Mouse (Mus musculus) neural tube, embryonic 15.5 days (tissue): ENCODE results near the gene Ngp. TPM values are rescaled to one million over a fixed set of nuclear protein-coding genes. Genes with fewer than 3 reads are reported as not detected.

ENCODE experiments used
- ATAC-seq: fragments of 200-750 bp; cut with Nextera tagmentation; 2 replicates; pipeline ENCODE4 v1.8.0; 2017; ENCODE audit warnings: mild to moderate bottlenecking, moderate TSS enrichment, moderate library complexity; ENCODE audit not compliant: low FRiP score
- H3K27ac ChIP-seq: fragments of 300-500 bp; sonication (generic); replicated peaks from 2 replicates; pipeline ENCODE4 v1.5.1; 2015; ENCODE audit warnings: mild to moderate bottlenecking, inconsistent platforms
- H3K27me3 ChIP-seq: fragments of 300-500 bp; sonication (generic); replicated peaks from 2 replicates; pipeline ENCODE4 v1.6.1; 2015; ENCODE audit warnings: inconsistent platforms
- H3K36me3 ChIP-seq: fragments of 300-500 bp; sonication (generic); 2 replicates; pipeline ENCODE4 v1.6.1; 2015; ENCODE audit warnings: inconsistent platforms
- H3K4me1 ChIP-seq: fragments of 300-500 bp; sonication (generic); 2 replicates; pipeline ENCODE4 v1.6.1; 2015; ENCODE audit warnings: inconsistent platforms
- H3K4me2 ChIP-seq: fragments of 300-500 bp; sonication (generic); 2 replicates; pipeline ENCODE4 v1.6.1; 2015; ENCODE audit warnings: inconsistent platforms, mild to moderate bottlenecking, moderate library complexity
- H3K4me3 ChIP-seq: fragments of 300-500 bp; sonication (generic); replicated peaks from 2 replicates; pipeline ENCODE4 v1.5.1; 2015; ENCODE audit warnings: mild to moderate bottlenecking, inconsistent platforms
- H3K9ac ChIP-seq: fragments of 300-500 bp; sonication (generic); replicated peaks from 2 replicates; pipeline ENCODE4 v1.6.1; 2015; ENCODE audit warnings: mild to moderate bottlenecking, inconsistent platforms
- H3K9me3 ChIP-seq: fragments of 300-500 bp; sonication (generic); replicated peaks from 2 replicates; pipeline ENCODE4 v1.6.1; 2016; ENCODE audit warnings: inconsistent platforms
- WGBS: fragments of 180-500 bp; shearing (Covaris S2); methylation state at CpG from one replicate; pipeline ENCODE4 v1.1.7; 2015; ENCODE audit warnings: mixed read lengths; 5-methylcytosine and 5-hydroxymethylcytosine counted together
- polyA plus RNA-seq: library from polyadenylated mRNA; unstranded; fragments of >200 nt; fragmentation: Nextera tagmentation; extraction: Ambion mirVana; gene quantifications from 2 replicates; pipeline ENCODE4 v1.2.1, GENCODE M21; 2015

The Ngp gene
- polyA plus RNA-seq, 1 experiment from 2014 or later, result 1.9 TPM

DNA sequence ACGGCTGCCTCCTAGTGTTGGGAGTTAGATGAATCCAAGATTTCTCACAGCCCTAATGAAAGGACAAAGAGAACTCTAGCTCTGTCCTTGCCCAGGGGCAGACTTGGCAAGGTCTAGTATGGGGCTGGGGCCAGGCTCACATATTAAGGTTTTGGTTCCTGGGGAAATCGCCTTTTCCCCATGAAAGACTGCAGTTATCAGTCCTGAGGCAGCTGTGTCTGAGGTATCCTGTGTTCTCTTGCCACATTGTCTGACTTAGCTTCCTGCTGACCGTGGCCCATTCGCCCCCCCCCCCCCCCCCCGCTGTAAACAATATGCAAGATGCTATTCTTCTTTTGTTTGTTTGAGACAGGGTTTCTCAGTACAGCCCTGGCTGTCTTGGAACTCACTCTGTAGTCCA, 20.5 kb downstream of the Ngp start:
- Histone ChIP-seq H3K36me3 (peaks cover 35% of the 10 kb centered on the region), H3K4me3 (no peak overlapping the region), H3K9ac (no peak overlapping the region), H3K4me1 (no peaks in the 10 kb centered on the region), H3K27ac (no peak overlapping the region), H3K9me3 (no peaks in the 10 kb centered on the region), H3K27me3 (no peaks in the 10 kb centered on the region), H3K4me2 (no peak overlapping the region)
- WGBS, result 54% methylated on average over 4 of the region's 5 CpGs
- ATAC-seq, result no peak

DNA sequence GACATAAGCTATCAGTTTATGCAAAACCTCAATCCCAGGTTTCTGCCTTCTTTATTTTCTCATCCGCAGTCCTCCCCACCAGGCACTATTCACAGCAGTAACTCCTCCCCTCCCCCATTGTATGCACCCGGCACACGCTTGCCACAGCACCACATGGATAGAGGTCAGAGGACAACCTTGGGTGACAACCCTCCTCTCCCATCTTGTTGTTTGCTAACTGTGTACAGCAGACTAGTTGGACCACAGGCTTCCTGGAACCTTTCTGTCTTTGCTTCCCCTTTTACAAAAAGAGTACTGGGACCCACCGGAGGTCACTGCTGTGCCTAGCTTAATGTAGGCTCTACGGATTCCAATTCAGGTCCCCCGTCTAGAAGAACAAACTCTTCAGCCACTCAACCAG, 21.0 kb downstream of the Ngp start:
- 77% methylated on average over 6 of the region's 6 CpGs for WGBS

GRCm38 (mm10) chr9:110448356-110448755, 28.8 kb downstream of the Ngp start:
- H3K9ac ChIP-seq, result no peak overlapping the region
- peaks cover 28% of the 10 kb centered on the region for H3K36me3 ChIP-seq
- H3K9me3 ChIP-seq, result no peaks in the 10 kb centered on the region
- H3K27ac ChIP-seq, result no peak overlapping the region
- whole genome bisulfite sequencing, result 89% methylated on average over 15 of the region's 15 CpGs
- no peak overlapping the region for H3K4me3 ChIP-seq
- no peaks in the 10 kb centered on the region for H3K27me3 ChIP-seq
- no peak for ATAC-seq
- H3K4me2 ChIP-seq, result no peak overlapping the region
- peaks cover 4% of the 10 kb centered on the region; the same call in 1 of the 2 replicates for H3K4me1 ChIP-seq

More for the DNA sequence above, 21.0 kb downstream of the Ngp start:
- H3K9me3 ChIP-seq, result no peaks in the 10 kb centered on the region
- peaks cover 30% of the 10 kb centered on the region for H3K36me3 ChIP-seq
- ATAC-seq, result no peak
- H3K27me3 ChIP-seq, result no peaks in the 10 kb centered on the region
- no peak overlapping the region for H3K9ac ChIP-seq
- H3K27ac ChIP-seq, result no peak overlapping the region
- H3K4me1 ChIP-seq, result no peaks in the 10 kb centered on the region
- H3K4me3 ChIP-seq, result no peak overlapping the region
- no peak overlapping the region for H3K4me2 ChIP-seq

GRCm38 (mm10) chr9:110448857-110449617, 29.5 kb downstream of the Ngp start:
- H3K9ac ChIP-seq, result no peak overlapping the region
- peaks cover 4% of the 10 kb centered on the region; the same call in 1 of the 2 replicates for H3K4me1 ChIP-seq
- peak; percentile 86 for ATAC-seq
- H3K4me3 ChIP-seq, result no peak overlapping the region
- no peaks in the 10 kb centered on the region for H3K9me3 ChIP-seq
- H3K27me3 ChIP-seq, result no peaks in the 10 kb centered on the region
- peaks cover 28% of the 10 kb centered on the region for H3K36me3 ChIP-seq
- WGBS, result 27% methylated on average over 11 of the region's 11 CpGs
- no peak overlapping the region for H3K4me2 ChIP-seq
- H3K27ac ChIP-seq, result 0 out of 2 replicates have a peak overlapping the region, but pooled peaks have one; percentile 33

- Histone ChIP-seq H3K36me3 (peaks cover 15% of the 10 kb centered on the region), H3K4me3 (no peak overlapping the region), H3K4me1 (peaks cover 4% of the 10 kb centered on the region; the same call in 1 of the 2 replicates), H3K9me3 (no peaks in the 10 kb centered on the region), H3K27ac (no peak overlapping the region), H3K4me2 (no peak overlapping the region), H3K9ac (no peak overlapping the region), H3K27me3 (no peaks in the 10 kb centered on the region)
- 92% methylated on average over 3 of the region's 3 CpGs for WGBS
- ATAC-seq, result no peak
These were observed 33.0 kb downstream of the Ngp start for GRCm38 (mm10) chr9:110452523-110452922.

DNA sequence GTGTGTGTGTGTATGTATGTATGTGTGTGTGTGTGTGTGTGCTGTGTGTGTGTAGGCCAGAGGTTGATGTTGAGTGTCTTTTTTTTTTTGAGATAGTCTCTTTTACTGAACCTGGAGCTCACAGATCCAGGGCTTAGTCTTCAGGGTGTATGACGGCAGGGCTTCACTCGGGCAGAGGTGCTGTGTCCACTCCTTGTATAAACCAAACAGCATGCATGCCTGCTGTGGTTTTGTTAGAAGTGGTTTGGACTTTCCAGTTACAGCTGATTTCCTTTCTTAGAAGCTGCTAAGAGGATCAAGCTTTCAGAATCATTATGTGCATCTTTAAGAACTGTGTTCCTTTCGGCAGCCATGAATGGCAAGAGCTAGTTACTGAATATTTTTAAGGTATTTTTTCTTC, 38.4 kb downstream of the Ngp start:
- Histone ChIP-seq H3K27me3 (no peaks in the 10 kb centered on the region), H3K9me3 (no peaks in the 10 kb centered on the region), H3K9ac (no peak overlapping the region), H3K27ac (no peak overlapping the region), H3K36me3 (no peaks in the 10 kb centered on the region; the same call in 1 of the 2 replicates), H3K4me2 (no peak overlapping the region), H3K4me3 (no peak overlapping the region), H3K4me1 (no peaks in the 10 kb centered on the region)
- no peak for ATAC-seq
- 95% methylated on average over 3 of the region's 3 CpGs for WGBS

DNA sequence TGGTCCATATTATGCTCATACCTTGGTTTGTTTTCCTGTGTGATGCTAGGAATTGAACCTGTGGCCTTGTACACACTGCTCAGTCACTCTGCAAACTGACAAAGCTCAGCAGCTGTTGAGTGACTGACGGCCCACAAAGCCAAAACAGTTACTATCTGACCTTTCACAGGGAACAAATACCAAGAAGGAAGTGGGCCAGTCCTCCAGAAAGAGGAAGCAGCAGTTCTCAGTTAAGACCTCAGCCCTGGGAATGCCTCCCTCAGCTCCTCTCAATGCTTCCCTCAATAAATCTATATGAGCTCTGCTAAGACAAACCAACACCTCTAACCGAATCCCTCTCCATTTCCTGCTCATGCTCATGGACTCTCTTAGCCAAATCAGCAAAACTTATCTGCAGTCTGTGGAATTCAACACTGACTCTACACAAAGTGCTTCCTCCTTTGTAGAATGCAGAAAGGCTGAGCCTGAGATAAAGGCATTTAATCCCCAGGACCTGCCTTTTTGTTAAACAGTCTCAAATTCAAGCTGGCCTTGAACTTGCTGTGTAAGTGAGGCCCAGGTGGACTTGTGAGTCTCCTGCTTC, 39.7 kb downstream of the Ngp start:
- Histone ChIP-seq H3K4me1 (no peaks in the 10 kb centered on the region), H3K4me3 (no peak overlapping the region), H3K4me2 (no peak overlapping the region), H3K36me3 (no peaks in the 10 kb centered on the region; the same call in 1 of the 2 replicates), H3K27me3 (no peaks in the 10 kb centered on the region), H3K9ac (no peak overlapping the region), H3K27ac (no peak overlapping the region), H3K9me3 (no peaks in the 10 kb centered on the region)
- ATAC-seq, result no peak
- 86% methylated on average over 2 of the region's 2 CpGs for WGBS

DNA sequence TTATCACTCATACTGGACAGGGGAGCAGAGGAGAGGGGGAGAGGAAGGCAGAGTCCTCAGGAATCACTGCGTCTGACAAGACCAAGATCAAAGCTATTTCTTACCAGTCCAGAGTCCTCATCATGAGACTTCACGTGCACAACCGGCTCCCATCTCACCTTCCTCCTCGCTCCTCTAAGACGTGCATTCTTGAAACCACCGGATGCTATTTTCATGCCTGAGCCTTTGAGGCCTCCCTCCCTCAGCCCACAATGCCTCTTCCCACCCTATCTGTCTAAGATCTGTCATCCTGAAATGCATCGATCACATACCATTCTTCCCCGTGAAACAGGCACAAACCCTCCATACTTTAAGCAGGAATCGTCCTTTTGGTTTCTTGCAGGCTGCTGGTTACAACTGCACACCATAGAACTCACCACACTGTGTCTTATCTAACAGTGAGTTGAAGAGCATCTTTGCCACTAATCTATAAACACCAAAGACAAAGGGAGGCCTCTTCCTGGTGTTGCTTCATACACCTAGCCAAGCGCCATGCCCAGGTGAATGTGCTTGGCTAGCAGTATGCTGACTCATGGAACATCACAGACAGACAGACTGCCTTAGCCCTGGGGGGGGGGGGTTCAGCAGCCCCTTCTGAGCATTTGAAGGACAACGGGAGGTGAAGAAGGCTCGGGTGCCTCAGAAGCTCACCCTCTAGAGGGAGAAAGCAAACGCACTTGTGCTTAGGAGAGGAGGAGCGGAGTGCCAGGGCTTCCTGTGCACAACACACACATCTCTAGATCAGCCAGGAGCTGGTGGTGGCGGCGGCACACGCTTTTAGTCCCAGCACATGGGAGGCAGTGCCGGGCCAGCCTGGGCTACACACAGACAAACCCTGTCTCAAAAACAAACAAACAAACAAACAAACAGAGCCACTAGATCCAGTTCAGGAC, 41.6 kb downstream of the Ngp start:
- 85% methylated on average over 18 of the region's 18 CpGs for WGBS
- H3K27me3 ChIP-seq, result no peaks in the 10 kb centered on the region

DNA sequence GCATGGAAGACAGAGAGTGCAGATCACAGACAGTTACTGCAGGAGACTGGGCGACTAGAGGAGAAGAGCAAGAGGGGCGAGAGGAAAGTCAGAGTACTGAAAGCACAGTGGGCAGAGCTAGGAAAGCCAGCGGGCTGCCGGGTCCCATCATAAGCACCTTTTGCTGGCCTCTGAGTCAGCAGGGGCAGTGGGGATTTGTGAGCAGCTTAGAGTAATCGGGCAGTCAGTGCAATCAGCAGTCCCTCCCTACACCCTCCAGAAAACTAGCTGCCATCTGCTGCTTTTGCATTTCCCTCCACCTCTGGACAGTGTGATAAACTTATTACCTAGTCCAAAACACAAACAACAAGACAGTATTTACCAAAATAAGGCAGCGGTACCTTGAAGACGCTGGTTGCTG, 42.8 kb downstream of the Ngp start:
- H3K4me1 ChIP-seq, result no peaks in the 10 kb centered on the region
- 88% methylated on average over 7 of the region's 7 CpGs for WGBS
- no peak overlapping the region for H3K27ac ChIP-seq
- no peaks in the 10 kb centered on the region for H3K27me3 ChIP-seq
- ATAC-seq, result no peak
- no peaks in the 10 kb centered on the region; the same call in 1 of the 2 replicates for H3K36me3 ChIP-seq
- H3K4me2 ChIP-seq, result no peak overlapping the region
- no peak overlapping the region for H3K4me3 ChIP-seq
- no peaks in the 10 kb centered on the region for H3K9me3 ChIP-seq
- H3K9ac ChIP-seq, result no peak overlapping the region

More for the DNA sequence above, 41.6 kb downstream of the Ngp start:
- ATAC-seq, result no peak
- Histone ChIP-seq H3K36me3 (no peaks in the 10 kb centered on the region; the same call in 1 of the 2 replicates), H3K9me3 (no peaks in the 10 kb centered on the region), H3K4me3 (no peak overlapping the region), H3K4me1 (no peaks in the 10 kb centered on the region), H3K27ac (no peak overlapping the region), H3K9ac (no peak overlapping the region), H3K4me2 (no peak overlapping the region)

- no peak overlapping the region for H3K9ac ChIP-seq
- no peak overlapping the region for H3K4me3 ChIP-seq
- ATAC-seq, result no peak
- no peaks in the 10 kb centered on the region; the same call in 1 of the 2 replicates for H3K36me3 ChIP-seq
- no peak overlapping the region for H3K27ac ChIP-seq
- H3K4me2 ChIP-seq, result no peak overlapping the region
- WGBS, result 91% methylated on average over 6 of the region's 6 CpGs
- peaks cover 3% of the 10 kb centered on the region; the same call in 1 of the 2 replicates for H3K4me1 ChIP-seq
- no peaks in the 10 kb centered on the region for H3K9me3 ChIP-seq
- H3K27me3 ChIP-seq, result no peaks in the 10 kb centered on the region
These were observed 44.5 kb downstream of the Ngp start for GRCm38 (mm10) chr9:110463983-110464591.

- no peaks in the 10 kb centered on the region for H3K27me3 ChIP-seq
- no peak overlapping the region for H3K4me2 ChIP-seq
- no peak overlapping the region for H3K9ac ChIP-seq
- no peaks in the 10 kb centered on the region for H3K9me3 ChIP-seq
- 95% methylated on average over 6 of the region's 6 CpGs for WGBS
- no peak for ATAC-seq
- peaks cover 3% of the 10 kb centered on the region for H3K4me1 ChIP-seq
- H3K27ac ChIP-seq, result no peak overlapping the region
- no peak overlapping the region for H3K4me3 ChIP-seq
- no peaks in the 10 kb centered on the region; the same call in 1 of the 2 replicates for H3K36me3 ChIP-seq
These were observed 45.8 kb downstream of the Ngp start for GRCm38 (mm10) chr9:110465336-110465735.
